Mouse (Mus musculus): ENCODE data around the gene Pecam1. TPM values are rescaled to one million over a fixed set of nuclear protein-coding genes. Genes with fewer than 3 reads are reported as not detected.
A peak's percentile ranks its signal among the peaks of the same experiment; 100 is the strongest.
"Not testable (repeated sequence)": the region's sequence is repeated elsewhere in the genome, so short reads cannot be mapped to it uniquely, and the experiment has no call there.

Gene Pecam1
- total RNA-seq, 1 experiment from 2014 or later, result 110 TPM

DNA sequence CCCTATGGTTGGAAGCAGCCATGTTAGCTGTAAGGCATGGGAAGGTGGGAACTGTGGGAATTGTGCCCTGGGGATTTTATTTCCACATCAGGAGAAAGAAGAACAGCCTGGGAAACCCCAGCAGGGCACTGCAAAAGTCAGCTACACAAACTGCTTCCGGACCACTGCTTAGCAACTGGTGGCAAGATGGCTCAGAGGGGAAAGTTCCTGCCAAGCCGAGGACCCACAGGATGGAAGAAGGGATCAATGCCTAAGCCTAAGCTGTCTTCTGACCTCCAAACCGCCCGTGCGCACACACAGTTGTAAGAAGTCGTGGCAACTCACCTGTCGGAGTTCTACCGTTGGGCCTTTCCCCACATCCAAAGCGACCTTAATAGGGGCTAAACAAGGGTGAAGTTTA, 22.6 kb upstream of the Pecam1 start:
- no peak for DNase-seq

DNA sequence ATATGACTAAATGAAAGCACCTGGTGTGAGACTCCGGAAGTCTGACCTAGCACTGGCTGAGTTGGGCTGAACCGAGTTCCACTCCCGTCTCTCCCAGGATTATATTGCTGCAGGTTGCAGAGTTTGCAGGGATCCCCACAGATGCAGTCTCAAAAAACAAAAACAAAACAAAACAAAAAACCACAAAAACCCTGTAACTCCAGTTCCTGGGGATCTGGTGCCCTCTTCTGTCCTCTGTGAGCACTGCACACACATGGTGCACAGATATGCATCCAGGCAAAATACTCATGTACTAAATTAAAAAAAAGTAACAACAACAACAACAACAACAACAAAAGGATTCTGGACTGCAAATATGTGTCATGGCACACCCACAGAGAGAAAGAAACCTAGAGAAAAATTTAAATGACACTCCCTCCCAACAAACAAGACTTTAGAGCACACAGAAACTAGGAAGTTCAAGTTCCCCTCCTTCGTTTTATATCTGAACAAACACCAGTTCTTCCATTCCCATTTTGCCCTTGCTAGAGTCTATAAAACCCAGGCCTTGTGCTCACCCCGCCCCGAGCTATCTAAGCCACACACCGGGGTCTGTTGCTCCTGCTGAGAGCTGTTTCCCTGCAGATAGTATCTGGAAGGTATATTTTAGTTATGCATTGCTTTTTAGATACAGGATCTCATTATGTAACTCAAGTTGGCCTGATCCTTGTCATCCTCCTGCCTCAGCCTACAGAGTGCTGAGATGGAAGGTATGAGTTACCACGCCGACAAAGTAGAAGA, 20.0 kb upstream of the Pecam1 start:
- DNase-seq, result peak; percentile 41

GRCm38 (mm10) chr11:106767516-106767915, 17.1 kb upstream of the Pecam1 start:
- DNase-seq, result no peak

- no peak for DNase-seq
Measured at GRCm38 (mm10) chr11:106766611-106767162, 16.3 kb upstream of the Pecam1 start.

DNA sequence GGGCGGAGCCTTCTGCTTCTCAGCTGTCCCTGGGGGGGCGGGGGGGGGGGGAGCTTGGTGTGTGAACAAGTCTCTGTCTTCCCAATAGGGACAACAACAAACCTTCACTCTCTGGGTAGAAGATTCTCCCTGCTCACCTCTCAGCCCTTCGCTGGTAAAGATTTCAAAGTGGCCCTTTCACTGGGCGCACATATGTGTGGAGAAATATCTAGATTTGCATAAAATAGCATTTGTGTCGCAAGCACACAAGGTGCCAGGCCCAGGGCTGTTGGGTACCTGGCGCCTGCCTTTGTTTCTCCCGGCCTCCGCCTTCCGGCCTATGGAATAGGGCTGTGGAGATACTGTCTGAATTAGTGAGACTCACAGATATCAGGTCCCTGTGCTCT, 12.4 kb upstream of the Pecam1 start:
- DNase-seq, result no peak

GRCm38 (mm10) chr11:106762139-106762799, 11.8 kb upstream of the Pecam1 start:
- peak; percentile 54 for DNase-seq

GRCm38 (mm10) chr11:106760511-106760910, 10.1 kb upstream of the Pecam1 start:
- DNase-seq, result no peak

DNA sequence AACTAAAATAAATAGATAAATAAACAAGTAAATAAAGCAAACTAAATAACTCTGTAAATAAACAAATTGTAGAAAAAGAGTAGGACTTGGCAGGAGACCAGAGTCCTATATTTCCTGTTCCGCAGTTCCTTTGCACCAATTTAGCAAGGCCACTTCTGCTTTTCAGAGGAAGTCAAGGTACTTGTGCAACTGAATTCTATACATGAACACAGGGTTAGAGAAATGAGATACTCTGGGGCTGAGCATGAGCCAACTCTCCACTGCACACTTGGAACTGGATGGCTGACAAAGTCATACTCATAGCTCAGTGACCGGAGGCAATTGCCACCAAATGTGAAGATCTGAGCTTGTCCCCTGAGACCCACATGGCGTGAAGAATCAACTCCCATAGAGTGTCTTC, 8.6 kb upstream of the Pecam1 start:
- no peak for DNase-seq

DNA sequence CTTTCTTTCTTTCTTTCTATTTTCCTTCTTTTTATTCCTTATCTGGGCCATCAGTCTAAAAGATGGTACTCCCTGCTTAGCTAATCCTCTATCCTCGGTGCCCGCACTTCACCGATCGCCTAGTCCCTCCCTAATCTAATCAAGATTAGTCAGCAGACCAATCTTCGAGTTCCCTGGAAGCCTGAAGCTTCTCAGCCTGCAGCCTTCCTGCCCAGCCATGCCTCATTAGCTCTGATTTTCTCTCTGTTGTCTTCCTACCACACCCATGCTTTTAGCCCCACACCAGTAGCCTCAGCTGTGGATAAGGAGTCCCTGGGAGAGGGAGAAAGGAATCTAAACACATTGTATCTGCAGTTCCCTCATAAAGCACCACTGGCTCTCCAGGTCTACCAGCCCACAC, 5.2 kb upstream of the Pecam1 start:
- DNase-seq, result no peak

- DNase-seq, result no peak
Measured at GRCm38 (mm10) chr11:106753314-106753713, 2.9 kb upstream of the Pecam1 start.

DNA sequence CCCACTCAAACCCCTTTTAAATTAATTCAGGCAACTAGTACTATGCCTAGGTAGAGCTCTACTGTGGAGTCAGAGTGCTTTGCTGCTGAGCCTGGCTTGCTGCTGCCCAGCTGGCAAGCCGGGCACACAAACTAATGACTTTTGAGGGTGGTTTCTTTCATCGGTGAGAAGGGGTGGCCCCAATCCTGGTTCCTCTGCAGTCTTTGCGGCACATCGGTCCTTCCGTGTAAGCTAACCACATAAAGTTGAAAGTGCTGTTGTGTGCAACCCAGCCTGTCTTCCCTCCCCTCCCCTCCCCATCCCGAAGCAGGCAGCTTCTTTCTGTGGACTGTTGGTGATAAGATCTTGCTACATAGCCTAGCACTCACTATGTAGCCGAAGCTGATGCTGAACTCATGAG, 1.7 kb upstream of the Pecam1 start:
- DNase-seq, result no peak

- DNase-seq, result no peak
Measured at GRCm38 (mm10) chr11:106751039-106752018, 901 bp upstream of the Pecam1 start, which contains the start of gene Milr1. TSS of gene Milr1 (plus strand) at chr11:106751226.

DNA sequence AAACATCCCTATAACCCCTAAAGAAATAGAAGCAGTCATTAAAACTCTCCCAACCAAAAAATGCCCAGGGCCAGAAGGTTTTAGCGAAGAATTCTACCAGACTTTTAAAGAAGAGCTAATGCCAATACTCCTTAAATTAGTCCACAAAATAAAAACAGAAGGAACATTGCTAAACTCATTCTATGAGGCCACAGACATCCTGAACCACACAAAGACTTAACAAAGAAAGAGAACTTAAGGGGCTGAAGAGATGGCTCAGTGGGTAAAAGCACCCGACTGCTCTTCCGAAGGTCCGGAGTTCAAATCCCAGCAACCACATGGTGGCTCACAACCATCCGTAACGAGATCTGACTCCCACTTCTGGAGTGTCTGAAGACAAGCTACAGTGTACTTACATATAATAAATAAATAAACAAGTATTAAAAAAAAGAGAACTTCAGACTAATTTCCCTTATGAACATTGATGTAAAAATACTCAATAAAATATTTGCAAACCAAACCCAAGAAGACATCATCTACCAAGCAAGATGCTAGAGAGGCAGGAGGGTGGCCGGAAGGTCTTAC, 789 bp downstream of the Pecam1 start:
- DNase-seq, result not testable (repeated sequence)

- DNase-seq, result no peak
Measured at GRCm38 (mm10) chr11:106744949-106745348, 5.5 kb downstream of the Pecam1 start.

GRCm38 (mm10) chr11:106742388-106742841, 8.0 kb downstream of the Pecam1 start:
- DNase-seq, result no peak

- no peak for DNase-seq
Measured at GRCm38 (mm10) chr11:106741826-106742225, 8.6 kb downstream of the Pecam1 start.

GRCm38 (mm10) chr11:106741232-106741631, 9.2 kb downstream of the Pecam1 start:
- peak; percentile 4 for DNase-seq

DNA sequence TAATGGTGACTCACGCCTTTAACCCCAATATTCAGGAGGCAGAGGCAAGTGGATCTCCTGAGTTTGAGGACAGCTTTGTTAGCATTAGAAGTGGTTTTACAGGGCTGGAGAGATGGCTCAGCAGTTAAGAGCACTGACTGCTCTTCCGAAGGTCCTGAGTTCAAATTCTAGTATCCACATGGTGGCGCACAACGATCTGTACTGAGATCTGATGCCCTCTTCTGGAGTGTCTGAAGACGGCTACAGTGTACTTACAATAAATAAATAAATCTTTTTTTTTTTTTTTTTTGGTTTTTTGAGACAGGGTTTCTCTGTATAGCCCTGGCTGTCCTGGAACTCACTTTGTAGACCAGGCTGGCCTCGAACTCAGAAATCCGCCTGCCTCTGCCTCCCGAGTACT, 9.7 kb downstream of the Pecam1 start:
- DNase-seq, result peak; percentile 1

DNA sequence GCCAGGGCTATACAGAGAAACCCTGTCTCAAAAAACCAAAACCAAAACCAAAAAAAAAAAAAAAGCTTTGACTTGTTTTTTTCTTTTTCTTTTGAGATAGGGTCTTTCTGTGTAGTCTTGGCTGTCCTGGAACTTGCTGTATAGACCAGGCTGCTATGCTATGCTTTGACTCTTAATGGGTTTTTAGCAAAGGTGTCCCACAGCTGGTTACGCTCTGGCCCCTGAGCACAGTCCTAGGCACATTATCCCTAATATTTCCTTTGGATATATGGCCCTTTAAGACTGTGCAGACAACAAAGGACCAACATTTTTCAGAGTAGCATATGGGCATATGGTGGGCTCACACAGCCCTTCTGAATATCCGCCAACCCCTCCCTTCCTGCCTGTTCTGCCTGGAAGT, 11.3 kb downstream of the Pecam1 start:
- DNase-seq, result no peak

DNA sequence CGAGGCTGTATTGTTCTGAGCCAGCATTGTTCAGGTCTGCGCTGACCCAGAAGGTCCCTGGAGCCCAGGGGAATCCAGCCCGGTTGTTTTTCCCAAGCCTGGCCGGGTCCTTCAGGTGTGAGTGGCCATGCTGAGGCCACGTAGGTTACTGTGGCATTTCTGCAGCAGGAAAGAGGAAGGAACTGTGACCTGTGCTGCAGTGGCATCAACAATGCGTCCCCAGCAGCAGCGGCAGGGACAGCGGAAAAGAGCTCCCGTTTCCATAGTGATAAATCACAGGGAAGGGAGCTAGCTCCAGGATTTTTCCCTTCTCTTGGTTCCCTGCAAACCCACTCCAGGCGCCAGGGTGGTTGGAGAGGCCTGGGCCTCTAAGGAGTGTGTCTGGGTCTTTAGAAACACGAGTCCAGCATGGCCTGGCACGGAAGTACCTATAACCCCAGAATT, 13.2 kb downstream of the Pecam1 start:
- peak; percentile 46 for DNase-seq

DNA sequence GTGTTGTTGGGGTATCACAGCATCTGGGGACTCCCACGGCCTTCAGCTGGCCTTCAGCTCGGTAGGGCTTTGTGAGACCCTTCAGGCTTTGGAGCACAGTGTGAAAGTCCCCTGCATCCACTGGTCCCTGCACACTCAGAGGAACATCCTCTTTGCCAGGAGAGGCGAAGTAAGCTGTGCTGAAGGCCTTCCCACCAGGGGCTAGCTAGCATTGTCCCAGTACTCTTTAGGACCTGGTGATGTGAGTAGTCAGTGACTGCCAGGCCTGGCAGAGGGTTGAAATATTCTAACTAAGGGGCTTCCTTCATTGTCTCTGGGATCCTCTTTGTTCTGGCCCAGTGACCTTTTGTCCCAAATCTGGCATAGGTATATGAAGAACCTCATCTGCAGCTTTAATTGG, 13.8 kb downstream of the Pecam1 start:
- peak; percentile 9 for DNase-seq

DNA sequence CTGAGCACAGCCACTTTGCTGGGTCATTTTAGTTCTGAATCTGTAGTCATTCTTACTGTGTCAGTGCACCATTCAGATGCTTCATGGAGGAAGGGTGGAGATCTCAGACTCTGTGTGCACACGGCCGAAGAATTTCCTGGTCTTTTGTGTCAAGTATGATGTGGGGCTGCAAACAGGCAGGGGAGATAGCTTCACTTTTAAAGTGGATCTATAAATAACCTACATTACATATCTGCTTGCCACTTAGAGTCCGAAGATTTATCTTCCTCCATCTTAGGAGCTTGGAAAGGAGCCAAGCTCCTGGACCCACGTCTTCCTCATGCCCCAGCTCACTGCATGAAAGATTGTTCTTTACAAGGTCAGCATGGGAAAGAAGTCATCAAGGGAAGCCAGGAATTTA, 19.7 kb downstream of the Pecam1 start:
- DNase-seq, result peak; percentile 10
